ENCODE assay signal across 26 mouse cellular contexts in genomic region chr2:174807900-174808299, GRCm38 (mm10). TPM values are rescaled to one million over a fixed set of nuclear protein-coding genes. Genes with fewer than 3 reads are reported as not detected.
DNase-seq lines count a peak whose midpoint lies in the region; ATAC-seq and TF ChIP-seq lines count a peak whose summit lies in the region.
"Had no signal": no experiment of that assay in that cellular context is flagged by ENCODE, and none has a peak within 500 bp of the region (broad histone marks: within the 10 kb centered on the region; RNA-seq: fewer than 3 reads in every experiment).

No protein-coding gene starts in this region.

- no peaks in the 10 kb centered on the region for H3K36me3 ChIP-seq in embryonic facial prominence, embryonic 10.5 days (replicated peaks)
- H3K36me3 ChIP-seq in stomach, postnatal 0 days (ENCODE audit: control insufficient read depth, insufficient read depth, low read length), result no peaks in the 10 kb centered on the region
- H3K36me3 ChIP-seq in heart, adult 2 months (ENCODE audit: control insufficient read depth, insufficient read depth, low read length), result no peaks in the 10 kb centered on the region
- H3K36me3 ChIP-seq: forebrain, embryonic 10.5 days; heart, embryonic 10.5 days; heart, embryonic 13.5 days had no signal

- H3K4me2 ChIP-seq in stomach, postnatal 0 days (replicated peaks; ENCODE audit: low read depth), result no peak overlapping the region
- H3K4me2 ChIP-seq: forebrain, embryonic 13.5 days; heart, embryonic 13.5 days; hindbrain, embryonic 14.5 days had no signal

- no peak overlapping the region for H3K4me3 ChIP-seq in embryonic facial prominence, embryonic 10.5 days
- no peak overlapping the region for H3K4me3 ChIP-seq in stomach, postnatal 0 days (ENCODE audit: low read depth, low read length)
- H3K4me3 ChIP-seq in heart, adult 2 months, result no peak overlapping the region
- H3K4me3 ChIP-seq: forebrain, embryonic 10.5 days; forebrain, embryonic 13.5 days; gastrocnemius, adult 2 months; heart, embryonic 10.5 days; heart, embryonic 13.5 days had no signal

- H3K79me2 ChIP-seq in heart, adult 2 months (replicated peaks; ENCODE audit: control insufficient read depth, insufficient read depth, low read length), result no peaks in the 10 kb centered on the region

- peak; percentile 20 for DNase-seq in MN1 (ENCODE audit: low spot score)
- no peak for DNase-seq in embryonic facial prominence, embryonic 10.5 days (ENCODE audit: low spot score)
- no peak for DNase-seq in stomach, postnatal 0 days (ENCODE audit: low spot score)
- no peak for DNase-seq in thymus, postnatal 0 days (ENCODE audit: low spot score)
- no peak for DNase-seq in heart, adult 2 months
- DNase-seq in right cerebral cortex, postnatal 36 days (ENCODE audit: low spot score in 2 of 2), result no peak
- DNase-seq: adrenal gland, postnatal 10 days; adrenal gland, postnatal 36 days; cerebellum, adult 18-20 months; cerebellum, adult 9-10 months; cerebellum, postnatal 14 days; forebrain, postnatal 0 days; gastrocnemius, adult 2 months; gastrocnemius, postnatal 14 days; heart, adult 18-20 months; heart, postnatal 14 days; heart, postnatal 4 days had no signal

- ATAC-seq in megakaryocyte, adult 5-6 weeks (ENCODE audit: poor library complexity, severe bottlenecking), result peak; percentile 45; the same call in 1 of the 2 replicates
- ATAC-seq in stomach, postnatal 0 days (ENCODE audit: low FRiP score, low TSS enrichment), result 0 out of 2 replicates have a peak, but pooled peaks have one; percentile 32
- ATAC-seq: forebrain, embryonic 13.5 days; forebrain, postnatal 0 days; hindbrain, postnatal 0 days; inflammation-experienced regulatory T-cells, adult 6 months; Patski had no signal

- intact Hi-C loops in heart, adult 2 months (cut with DNase I), result no loop called here

- TF ChIP-seq CTCF in stomach, postnatal 0 days (IDR thresholded peaks at IDR 0.05; ENCODE audit: low read depth), result no peak
- TF ChIP-seq CTCF in heart, adult 2 months (IDR thresholded peaks at IDR 0.05), result no peak

- H3K4me1 ChIP-seq in embryonic facial prominence, embryonic 10.5 days, result peaks cover 15% of the 10 kb centered on the region
- no peaks in the 10 kb centered on the region for H3K4me1 ChIP-seq in stomach, postnatal 0 days (replicated peaks; ENCODE audit: control insufficient read depth, insufficient read depth)
- no peaks in the 10 kb centered on the region for H3K4me1 ChIP-seq in heart, adult 2 months (ENCODE audit: control insufficient read depth, insufficient read depth, low read length)
- H3K4me1 ChIP-seq: forebrain, embryonic 13.5 days; heart, embryonic 13.5 days had no signal

- no peak for TF ChIP-seq POLR2A in heart, adult 2 months (IDR thresholded peaks at IDR 0.05; ENCODE audit: insufficient read depth, low read depth, low read length)

- WGBS in embryonic facial prominence, embryonic 10.5 days, result 73% methylated on average over 2 of the region's 2 CpGs
- WGBS in stomach, postnatal 0 days, result 56% methylated on average over 2 of the region's 2 CpGs
- 40% methylated on average over 2 of the region's 2 CpGs for WGBS in heart, adult 2 months

- peaks cover 4% of the 10 kb centered on the region; the same call in 1 of the 2 replicates for H3K9me3 ChIP-seq in embryonic facial prominence, embryonic 10.5 days
- no peaks in the 10 kb centered on the region for H3K9me3 ChIP-seq in stomach, postnatal 0 days (ENCODE audit: control insufficient read depth, low read length)
- H3K9me3 ChIP-seq: forebrain, embryonic 13.5 days; heart, embryonic 10.5 days; heart, embryonic 13.5 days had no signal

- 0 out of 2 replicates have a peak overlapping the region, but pooled peaks have one; percentile 5 for H3K27ac ChIP-seq in embryonic facial prominence, embryonic 10.5 days (replicated peaks)
- no peak overlapping the region for H3K27ac ChIP-seq in stomach, postnatal 0 days (replicated peaks)
- H3K27ac ChIP-seq in heart, adult 2 months, result no peak overlapping the region
- H3K27ac ChIP-seq: forebrain, embryonic 10.5 days; forebrain, embryonic 13.5 days; gastrocnemius, adult 2 months; heart, embryonic 10.5 days; heart, embryonic 13.5 days; hindbrain, embryonic 14.5 days; hindbrain, postnatal 0 days had no signal

- no peaks in the 10 kb centered on the region for H3K27me3 ChIP-seq in embryonic facial prominence, embryonic 10.5 days (replicated peaks; ENCODE audit: low read depth, poor library complexity, severe bottlenecking)
- H3K27me3 ChIP-seq in stomach, postnatal 0 days (ENCODE audit: control insufficient read depth, insufficient read depth, low read length), result no peaks in the 10 kb centered on the region
- no peaks in the 10 kb centered on the region for H3K27me3 ChIP-seq in heart, adult 2 months (ENCODE audit: control insufficient read depth, insufficient read depth, low read length)
- H3K27me3 ChIP-seq: forebrain, embryonic 13.5 days; heart, embryonic 13.5 days; Patski had no signal

- TF ChIP-seq EP300 in stomach, postnatal 0 days (optimal IDR thresholded peaks at IDR 0.05), result no peak
- no peak for TF ChIP-seq EP300 in heart, adult 2 months (IDR thresholded peaks at IDR 0.05; ENCODE audit: insufficient read depth, low read depth, low read length)

- no peak overlapping the region for H3K9ac ChIP-seq in stomach, postnatal 0 days (ENCODE audit: low read length)
- H3K9ac ChIP-seq in heart, adult 2 months (ENCODE audit: low read depth, low read length), result no peak overlapping the region
- H3K9ac ChIP-seq: forebrain, embryonic 13.5 days; forebrain, postnatal 0 days; heart, embryonic 13.5 days; hindbrain, embryonic 14.5 days had no signal

RNA-seq across cellular contexts. Expression of gene Edn3, which starts 47.5 kb away (rescaled TPM):
- 18.8 and 19.1 TPM in 2 replicates for polyA plus RNA-seq in embryonic facial prominence, embryonic 10.5 days (2016; fragmentation: Nextera tagmentation; extraction: Ambion mirVana)
- total RNA-seq in megakaryocyte, adult 5-6 weeks (2015), result not detected in 2 replicates
- not detected in 2 replicates for total RNA-seq in megakaryocyte, adult 5-6 weeks (2017)
- 11.2 and 13.0 TPM in 2 replicates for polyA plus RNA-seq in stomach, postnatal 0 days (2015; fragmentation: Nextera tagmentation; extraction: Ambion mirVana)
- polyA plus RNA-seq in thymus, postnatal 0 days (2015; fragmentation: Nextera tagmentation; extraction: Ambion mirVana), result 0.16 and 0.19 TPM in 2 replicates
- total RNA-seq in heart, adult 2 months (2021), result 1 to 10 TPM; 1.4 to 1.5 TPM
- 0.37 and 0.47 TPM in 2 replicates for polyA plus RNA-seq in heart, adult 2 months (2012; rRNA removed)
- polyA plus RNA-seq: inflammation-experienced regulatory T-cells, adult 6 months; Patski had no signal
